Mouse (Mus musculus) lung, adult 10 weeks (tissue): Measurements from ENCODE around the gene Tbpl2. TPM values are rescaled to one million over a fixed set of nuclear protein-coding genes. Genes with fewer than 3 reads are reported as not detected.

Experiments used
- polyA plus RNA-seq: library from polyadenylated mRNA; stranded (reverse); fragments of 350-450 nt; fragmentation: Illumina TruSeq; extraction: RNeasy Lipid Tissue Mini Kit (QIAGEN cat#74804); gene quantifications from one replicate; pipeline ENCODE4 v1.2.3, GENCODE M21; 2014; ENCODE audit warnings: low read depth, low replicate concordance; ENCODE audit not compliant: insufficient read depth

Tbpl2 gene
- polyA plus RNA-seq = not detected

DNA sequence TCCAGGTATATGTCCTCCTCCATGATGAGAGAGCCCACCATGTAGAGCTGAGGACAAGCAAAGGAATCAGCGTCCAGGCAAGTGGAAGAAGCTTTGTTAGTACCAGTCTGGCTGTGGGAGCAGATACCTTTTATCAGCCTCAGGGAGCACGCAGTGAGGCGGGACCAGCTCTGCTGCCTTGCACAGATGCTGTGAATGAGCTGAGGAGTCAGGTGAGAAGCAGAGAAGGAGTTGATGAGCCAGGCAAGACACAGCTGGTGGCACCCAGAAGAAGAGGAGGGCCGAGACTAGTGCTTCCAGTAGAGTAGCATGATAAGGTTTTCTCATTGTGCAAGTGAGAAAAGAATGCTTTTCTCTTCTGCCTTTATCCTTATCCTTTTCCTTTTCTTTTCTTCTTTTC, at the start of gene Tbpl2:
Gene Tbpl2, minus strand, starts transcription at position 101 of the 400 bp plus-strand sequence.

DNA sequence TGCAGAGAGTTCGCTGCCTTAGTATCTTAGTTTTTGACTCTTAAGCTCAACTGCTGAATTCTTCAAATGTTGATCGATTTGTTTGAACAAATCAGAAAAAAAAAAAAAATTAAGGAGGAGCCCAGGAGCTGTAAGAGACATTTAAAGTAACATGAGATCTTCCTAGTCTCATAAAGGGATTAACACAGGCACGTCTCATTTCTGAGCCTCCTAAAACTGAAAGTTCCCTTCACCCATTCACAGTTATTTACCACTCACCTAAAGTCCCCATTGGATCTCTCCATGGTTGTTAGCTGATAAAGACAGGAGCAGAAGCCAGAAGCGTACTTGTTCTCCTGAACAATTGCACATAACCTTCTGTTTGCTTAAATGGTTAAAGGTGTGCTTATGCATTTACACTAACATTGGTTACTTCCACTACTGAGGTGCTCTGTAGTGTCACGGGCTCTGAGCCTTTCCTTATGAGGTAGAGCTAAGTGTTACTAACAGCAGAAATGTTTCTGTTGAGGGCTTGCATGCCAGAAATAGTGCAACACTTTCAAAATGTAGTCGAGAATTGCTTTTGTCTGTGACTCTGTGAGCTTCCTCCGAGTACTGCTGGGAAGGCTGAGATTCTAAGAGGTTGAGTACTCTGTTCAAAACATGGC, 46.9 kb downstream of the Tbpl2 start, which contains the start of gene Hnmt:
Gene Hnmt, minus strand, starts transcription at position 51 of the 647 bp plus-strand sequence.

Other genes starting within 250 kb of the Tbpl2 start
- 22.2 TPM for gene Hnmt, start 47.2 kb downstream of the Tbpl2 start, polyA plus RNA-seq
- not detected for gene Il1f8, start 56.6 kb upstream of the Tbpl2 start, polyA plus RNA-seq
- gene Il1f9, start 89.9 kb upstream of the Tbpl2 start, polyA plus RNA-seq = 1.7 TPM
- gene Il1f6, start 118.8 kb upstream of the Tbpl2 start, polyA plus RNA-seq = not detected
- not detected for gene Il1f5, start 180.4 kb upstream of the Tbpl2 start, polyA plus RNA-seq
- gene Il1f10, start 194.6 kb upstream of the Tbpl2 start, polyA plus RNA-seq = not detected
- 9.0 TPM for gene Il1rn, start 240.3 kb upstream of the Tbpl2 start, polyA plus RNA-seq